Mouse (Mus musculus) C2C12 (cell line): ENCODE results near the gene Mef2a. TPM values are rescaled to one million over a fixed set of nuclear protein-coding genes. Genes with fewer than 3 reads are reported as not detected.

Experiments
- H3K27me3 ChIP-seq: one replicate; pipeline ENCODE4 v1.6.1; 2011; ENCODE audit not compliant: control insufficient read depth, insufficient read depth, insufficient read length
- H3K36me3 ChIP-seq: one replicate; pipeline ENCODE4 v1.6.1; 2011; ENCODE audit not compliant: control insufficient read depth, insufficient read depth
- H3K4me3 ChIP-seq: one replicate; pipeline ENCODE4 v1.5.1; 2011; ENCODE audit warnings: mild to moderate bottlenecking, control low read depth; ENCODE audit not compliant: poor library complexity, insufficient read depth, severe bottlenecking
- H3K79me2 ChIP-seq: one replicate; pipeline ENCODE4 v1.6.1; 2011; ENCODE audit not compliant: control insufficient read depth, insufficient read depth
- H3K79me3 ChIP-seq: one replicate; pipeline ENCODE4 v1.6.1; 2011; ENCODE audit warnings: low read depth, control low read depth
- H3ac ChIP-seq: one replicate; pipeline ENCODE3; 2011; ENCODE audit warnings: low read depth; ENCODE audit not compliant: control insufficient read depth, insufficient read length
- CEBPB ChIP-seq: IDR thresholded peaks from one replicate; pipeline ENCODE4 v1.6.1; 2011; ENCODE audit warnings: low read depth, mild to moderate bottlenecking, control low read depth, moderate library complexity
- CTCF ChIP-seq: IDR thresholded peaks from one replicate; pipeline ENCODE4 v1.5.1; 2011; ENCODE audit not compliant: control insufficient read depth, insufficient read depth, insufficient read length
- FOSL1 ChIP-seq: IDR thresholded peaks from one replicate; pipeline ENCODE4 v1.8.0; 2011; ENCODE audit warnings: mild to moderate bottlenecking, low read length; ENCODE audit not compliant: poor library complexity, insufficient read depth, severe bottlenecking
- MAX ChIP-seq: IDR thresholded peaks from one replicate; pipeline ENCODE4 v1.6.1; 2011; ENCODE audit warnings: mild to moderate bottlenecking, control low read depth
- MYOD1 ChIP-seq: IDR thresholded peaks from one replicate; pipeline ENCODE4 v1.6.1; 2011; ENCODE audit warnings: low read depth; ENCODE audit not compliant: control insufficient read depth, insufficient read length
- MYOG ChIP-seq: IDR thresholded peaks from one replicate; pipeline ENCODE4 v1.6.1; 2011; ENCODE audit not compliant: control insufficient read depth, insufficient read length; ENCODE audit errors: extremely low read depth
- USF1 ChIP-seq: IDR thresholded peaks from one replicate; pipeline ENCODE4 v1.6.1; 2011; ENCODE audit warnings: low read depth, mild to moderate bottlenecking, control low read depth, moderate library complexity
- polyA plus RNA-seq: library from polyadenylated mRNA; unstranded; fragments of >200 nt; fragmentation: generic; extraction: Trizol; gene quantifications from one replicate; pipeline ENCODE4 v1.2.1, GENCODE M21; 2012; ENCODE audit warnings: missing spikeins

The Mef2a gene
- polyA plus RNA-seq, 1 experiment = 14.8 TPM

DNA sequence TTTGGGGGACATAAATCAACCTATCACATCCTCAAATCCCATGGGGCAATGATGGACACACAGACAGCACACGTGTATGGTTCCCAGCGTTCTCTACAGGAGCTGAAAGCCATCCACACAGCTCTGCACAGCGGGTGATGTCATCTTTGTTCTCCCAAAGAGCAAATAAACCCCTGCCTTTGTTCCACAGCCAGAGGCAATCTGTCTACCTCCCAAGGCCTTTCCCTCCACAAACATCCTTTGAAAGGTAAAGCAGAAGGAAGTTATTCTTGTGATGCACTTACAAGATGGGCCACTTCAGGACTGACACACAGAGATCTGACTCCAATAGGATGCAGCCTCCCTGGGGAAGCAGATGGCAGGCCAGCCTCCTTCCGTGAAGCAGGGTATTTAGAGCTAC lies 160.7 kb downstream of the Mef2a start:
- TF ChIP-seq MYOD1 = no peak
- no peak for TF ChIP-seq MAX
- no peak for TF ChIP-seq MYOG
- TF ChIP-seq CTCF = no peak
- Histone ChIP-seq H3K36me3 (no peaks in the 10 kb centered on the region), H3K79me2 (no peaks in the 10 kb centered on the region), H3ac (no peak overlapping the region), H3K4me3 (no peak overlapping the region), H3K27me3 (no peaks in the 10 kb centered on the region), H3K79me3 (no peaks in the 10 kb centered on the region)

DNA sequence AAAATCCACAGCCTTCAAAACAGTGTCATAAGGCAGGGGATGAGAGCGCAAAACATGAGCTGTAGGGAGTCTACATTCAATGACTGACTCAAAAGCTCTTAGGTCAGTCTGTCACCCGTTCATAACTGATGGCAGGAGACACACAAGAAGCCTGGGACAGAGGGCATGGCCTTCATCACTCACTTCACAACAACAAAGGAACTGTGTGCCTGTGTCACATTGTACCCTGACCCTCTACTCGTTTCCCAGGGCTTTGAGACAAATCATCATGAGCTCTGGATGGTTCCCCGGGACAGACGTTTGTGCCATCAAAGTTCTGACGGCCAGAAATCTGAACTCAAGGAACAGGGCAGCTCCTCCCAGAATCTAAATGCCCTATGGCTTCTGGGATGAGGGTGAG lies 161.3 kb downstream of the Mef2a start:
- Histone ChIP-seq H3K4me3 (no peak overlapping the region), H3K36me3 (no peaks in the 10 kb centered on the region), H3K79me2 (no peaks in the 10 kb centered on the region), H3K27me3 (no peaks in the 10 kb centered on the region), H3K79me3 (no peaks in the 10 kb centered on the region), H3ac (no peak overlapping the region)
- TF ChIP-seq FOSL1 = no peak
- no peak for TF ChIP-seq MYOG
- TF ChIP-seq USF1 = no peak
- TF ChIP-seq CTCF = no peak
- no peak for TF ChIP-seq MAX
- no peak for TF ChIP-seq CEBPB
- TF ChIP-seq MYOD1 = no peak

DNA sequence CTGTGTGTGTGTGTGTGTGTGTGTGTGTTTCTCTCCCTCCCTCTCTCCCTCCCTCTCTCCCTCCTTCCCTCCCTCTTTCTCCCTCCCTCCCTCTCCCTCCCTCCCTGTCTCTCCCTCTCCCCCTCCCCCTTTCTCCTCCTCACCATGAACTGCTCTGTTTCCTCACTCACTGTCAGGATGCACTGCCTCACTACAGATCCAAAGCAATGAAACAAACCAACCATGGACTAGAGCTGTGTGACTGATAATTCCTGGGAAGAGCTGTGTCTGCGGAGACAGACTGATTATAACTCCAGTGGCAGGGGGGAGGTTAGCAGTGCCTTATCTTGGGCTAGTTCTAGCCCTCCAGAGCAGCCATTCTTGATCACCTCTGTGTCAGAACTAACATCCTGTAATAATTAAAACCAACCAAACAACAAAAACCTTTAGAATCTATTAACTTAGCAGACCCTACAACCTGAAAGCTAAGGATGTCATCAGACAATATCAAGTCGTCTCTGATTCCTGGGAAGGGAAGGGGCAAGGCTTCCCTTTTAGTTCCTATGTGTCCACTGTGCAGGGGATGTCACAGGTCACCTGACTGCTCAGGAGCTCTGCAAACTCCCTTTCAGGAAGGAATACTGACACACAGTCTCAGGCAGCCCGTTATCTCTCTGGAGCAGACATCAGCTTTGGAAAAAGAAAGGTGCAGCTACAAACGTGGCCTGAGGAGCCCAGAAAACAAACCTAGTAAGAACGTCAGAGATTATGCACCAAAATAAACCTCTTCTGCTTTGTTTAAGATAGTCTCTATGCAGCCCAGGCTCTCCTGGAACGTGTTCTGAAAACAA lies 162.4 kb downstream of the Mef2a start:
- no peaks in the 10 kb centered on the region for H3K36me3 ChIP-seq
- no peak overlapping the region for H3K4me3 ChIP-seq
- no peaks in the 10 kb centered on the region for H3K79me3 ChIP-seq
- no peaks in the 10 kb centered on the region for H3K27me3 ChIP-seq
- H3ac ChIP-seq = no peak overlapping the region
- H3K79me2 ChIP-seq = no peaks in the 10 kb centered on the region
- TF ChIP-seq MYOD1 = no peak
- TF ChIP-seq MAX = no peak
- TF ChIP-seq MYOG = no peak
- no peak for TF ChIP-seq CEBPB
- TF ChIP-seq FOSL1 = no peak
- no peak for TF ChIP-seq CTCF
- no peak for TF ChIP-seq USF1

DNA sequence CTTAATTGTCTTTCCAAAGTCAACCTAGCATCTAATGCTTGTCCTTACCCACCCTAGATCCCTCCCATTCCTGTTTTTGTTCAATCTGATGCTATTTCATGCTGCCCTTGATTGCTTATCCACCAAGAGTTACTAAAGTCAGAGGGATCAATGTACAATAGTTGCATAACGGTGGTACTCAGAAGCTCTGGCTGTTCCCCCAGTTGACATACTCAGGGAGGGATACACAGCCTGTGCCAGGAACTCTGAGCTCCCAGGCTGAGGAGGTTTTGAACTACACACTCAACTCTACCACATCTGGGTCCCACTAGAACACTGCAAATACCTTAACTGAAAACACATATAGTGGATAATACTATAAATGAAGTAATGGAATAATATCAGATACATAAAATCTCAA lies 164.3 kb downstream of the Mef2a start:
- Histone ChIP-seq H3K4me3 (no peak overlapping the region), H3K79me3 (no peaks in the 10 kb centered on the region), H3K36me3 (no peaks in the 10 kb centered on the region), H3K27me3 (no peaks in the 10 kb centered on the region), H3K79me2 (no peaks in the 10 kb centered on the region), H3ac (no peak overlapping the region)
- TF ChIP-seq MAX = no peak
- TF ChIP-seq MYOG = no peak
- no peak for TF ChIP-seq USF1
- no peak for TF ChIP-seq FOSL1
- TF ChIP-seq MYOD1 = no peak
- no peak for TF ChIP-seq CTCF
- TF ChIP-seq CEBPB = no peak

DNA sequence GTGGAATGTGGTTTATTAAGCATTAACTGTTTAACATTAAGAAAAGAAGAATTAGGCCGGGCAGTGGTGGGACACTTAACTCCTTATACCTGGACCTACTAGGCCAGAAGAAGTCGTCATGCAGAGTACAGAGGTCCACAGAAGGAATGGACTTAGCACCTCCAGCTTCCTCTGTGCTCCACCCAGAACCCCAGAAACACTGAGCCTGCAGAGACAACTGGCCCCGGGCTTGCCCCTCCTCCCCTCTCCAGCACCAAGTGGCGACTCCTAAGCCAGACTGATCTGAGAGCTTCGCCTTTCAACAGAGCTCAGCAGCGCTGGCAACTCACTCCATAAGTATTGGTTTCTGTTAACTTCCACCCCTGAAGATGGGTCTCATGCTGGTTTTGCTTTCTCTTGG lies 165.0 kb downstream of the Mef2a start:
- no peaks in the 10 kb centered on the region for H3K79me2 ChIP-seq
- H3K36me3 ChIP-seq = no peaks in the 10 kb centered on the region
- no peak overlapping the region for H3ac ChIP-seq
- no peaks in the 10 kb centered on the region for H3K79me3 ChIP-seq
- H3K4me3 ChIP-seq = no peak overlapping the region
- no peaks in the 10 kb centered on the region for H3K27me3 ChIP-seq
- TF ChIP-seq FOSL1 = no peak
- no peak for TF ChIP-seq MYOD1
- no peak for TF ChIP-seq MAX

DNA sequence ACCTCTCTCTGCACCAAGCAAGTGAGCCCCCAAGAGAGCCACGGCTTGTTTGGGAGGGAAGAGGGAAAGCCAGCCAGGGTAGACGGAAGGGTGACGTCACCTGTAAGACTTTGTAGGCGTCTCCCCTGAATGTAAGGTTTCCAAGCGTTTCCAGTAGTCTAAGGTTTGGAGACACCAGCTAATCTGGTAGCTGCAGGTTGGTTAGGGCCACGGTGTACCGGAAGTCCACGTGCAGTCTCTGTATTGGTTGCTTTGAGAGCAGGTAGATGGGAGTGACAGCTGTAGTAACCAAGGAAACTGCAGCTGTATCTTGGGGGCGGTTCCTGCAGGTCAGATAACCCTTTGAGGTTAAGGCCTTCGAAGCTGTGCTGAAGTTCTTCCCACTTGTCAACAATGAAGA lies 166.2 kb downstream of the Mef2a start:
- no peak for TF ChIP-seq MAX
- TF ChIP-seq USF1 = no peak
- no peak for TF ChIP-seq MYOD1
- no peak for TF ChIP-seq MYOG
- no peak for TF ChIP-seq CEBPB
- no peak for TF ChIP-seq FOSL1
- no peak for TF ChIP-seq CTCF
- Histone ChIP-seq H3K27me3 (no peaks in the 10 kb centered on the region), H3K79me2 (no peaks in the 10 kb centered on the region), H3K36me3 (no peaks in the 10 kb centered on the region), H3K79me3 (no peaks in the 10 kb centered on the region), H3K4me3 (no peak overlapping the region), H3ac (no peak overlapping the region)
